Mouse (Mus musculus) gastrocnemius, adult 8-10 months (tissue): Measurements from ENCODE around the gene Gm9913. TPM values are rescaled to one million over a fixed set of nuclear protein-coding genes. Genes with fewer than 3 reads are reported as not detected.

Experiments
- DNase-seq, 2 experiments: peaks; one replicate each; pipeline ENCODE4 v3.0.0; 2022; ENCODE audit warnings: low spot score in 2 of 2
- total RNA-seq, 4 experiments: library from RNA; stranded (reverse); gene quantifications; 2 replicates each; pipeline ENCODE4 v1.2.4; 2022

Gene Gm9913
- total RNA-seq, 4 experiments from 2014 or later = not detected

GRCm38 (mm10) chr2:125544986-125545385 is 40.1 kb downstream of the Gm9913 start:
- no peak for DNase-seq

GRCm38 (mm10) chr2:125548806-125549578 is 44.1 kb downstream of the Gm9913 start:
- no peak for DNase-seq

- DNase-seq = no peak
Measured at GRCm38 (mm10) chr2:125555830-125556229, 50.9 kb downstream of the Gm9913 start.

Other genes starting within 250 kb of the Gm9913 start
- gene Fbn1, start 2.9 kb downstream of the Gm9913 start, total RNA-seq = 10 to 100 TPM; 10.9 to 21.0 (median 17.8) TPM
- 1 to 10 TPM in 1 of 4 experiments, under 1 TPM in 3; 0.58 to 1.0 (median 0.78) TPM for gene Cep152, start 120.0 kb downstream of the Gm9913 start, total RNA-seq
- 10 to 100 TPM; 17.1 to 24.7 (median 19.2) TPM for gene Eid1, start 168.0 kb downstream of the Gm9913 start, total RNA-seq
- gene Shc4, start 219.1 kb downstream of the Gm9913 start, total RNA-seq = under 1 TPM; 0.75 to 0.99 (median 0.82) TPM